Mouse (Mus musculus): ENCODE results near the gene Ngef. TPM values are rescaled to one million over a fixed set of nuclear protein-coding genes. Genes with fewer than 3 reads are reported as not detected.
"Not testable (repeated sequence)": the region's sequence is repeated elsewhere in the genome, so short reads cannot be mapped to it uniquely, and the experiment has no call there.

The Ngef gene
- total RNA-seq, 2 experiments from 2014 or later: 91.3 to 99.4 TPM

GRCm38 (mm10) chr1:87472576-87472975 is 101.1 kb downstream of the Ngef start:
- DNase-seq: no peak

GRCm38 (mm10) chr1:87471914-87472313 is 101.8 kb downstream of the Ngef start:
- DNase-seq: no peak

DNA sequence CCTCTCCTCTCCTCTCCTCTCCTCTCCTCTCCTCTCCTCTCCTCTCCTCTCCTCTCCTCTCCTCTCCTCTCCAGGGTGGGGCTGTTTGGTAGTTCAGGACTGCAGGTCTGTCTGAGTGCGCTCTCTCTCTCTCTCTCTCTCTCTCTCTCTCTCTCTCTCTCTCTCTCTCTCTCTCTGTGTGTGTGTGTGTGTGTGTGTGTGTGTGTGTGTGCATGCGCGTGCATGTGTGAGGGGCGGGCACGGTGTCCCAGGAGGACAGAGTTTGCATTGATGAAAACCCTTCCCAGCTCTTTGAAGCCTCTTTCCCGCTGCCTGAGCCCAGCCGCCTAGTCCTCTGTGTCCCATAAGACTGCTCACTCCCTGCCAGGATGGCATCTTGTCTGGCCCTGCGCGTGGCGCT is 103.7 kb downstream of the Ngef start, which contains the start of gene Snorc:
TSS of gene Snorc (plus strand) at position 301 of the 400 bp plus-strand sequence.
- DNase-seq: not testable (repeated sequence)

- no peak for DNase-seq
Observed at GRCm38 (mm10) chr1:87468321-87468720, 105.3 kb downstream of the Ngef start.

DNA sequence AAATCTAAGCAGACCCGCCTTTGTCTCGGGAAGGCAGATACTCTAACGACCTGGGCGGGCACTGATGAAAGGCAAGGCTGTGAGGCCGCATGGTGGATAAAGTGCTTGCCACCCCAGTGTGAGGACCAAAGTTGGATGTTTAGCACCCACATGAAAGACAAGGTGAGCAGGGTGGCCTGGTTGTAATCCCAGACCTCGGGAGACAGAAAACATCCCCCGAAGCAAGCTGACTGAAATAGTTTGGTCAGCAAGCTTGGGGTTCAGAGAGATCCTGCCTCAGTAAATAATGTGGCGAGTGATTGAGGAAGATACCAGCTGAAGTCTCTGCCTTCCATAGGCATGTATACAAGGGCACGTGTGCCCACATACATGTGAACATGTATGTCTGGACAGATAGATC is 106.2 kb downstream of the Ngef start:
- no peak for DNase-seq

DNA sequence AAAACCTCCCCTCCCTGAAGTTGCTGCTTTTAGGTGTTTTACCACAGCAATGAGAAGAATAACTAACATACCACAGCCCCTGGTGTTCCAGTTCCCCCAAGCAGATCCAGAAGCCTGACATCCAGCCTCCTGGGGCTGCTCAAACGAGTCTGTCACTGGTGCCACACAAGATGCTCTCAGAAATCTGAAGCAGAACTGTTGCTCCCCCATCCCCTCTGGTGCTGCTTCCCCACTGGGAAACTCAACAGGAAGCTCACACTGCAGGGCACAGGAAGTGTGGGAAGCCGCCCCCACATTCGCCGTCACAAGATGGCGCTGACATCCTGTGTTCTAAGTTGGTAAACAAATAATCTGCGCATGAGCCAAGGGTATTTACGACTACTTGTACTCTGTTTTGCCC is 113.8 kb downstream of the Ngef start:
- not testable (repeated sequence) for DNase-seq

- no peak for DNase-seq
Observed at GRCm38 (mm10) chr1:87458045-87458444, 115.6 kb downstream of the Ngef start.

GRCm38 (mm10) chr1:87456425-87456824 is 117.2 kb downstream of the Ngef start:
- no peak for DNase-seq

DNA sequence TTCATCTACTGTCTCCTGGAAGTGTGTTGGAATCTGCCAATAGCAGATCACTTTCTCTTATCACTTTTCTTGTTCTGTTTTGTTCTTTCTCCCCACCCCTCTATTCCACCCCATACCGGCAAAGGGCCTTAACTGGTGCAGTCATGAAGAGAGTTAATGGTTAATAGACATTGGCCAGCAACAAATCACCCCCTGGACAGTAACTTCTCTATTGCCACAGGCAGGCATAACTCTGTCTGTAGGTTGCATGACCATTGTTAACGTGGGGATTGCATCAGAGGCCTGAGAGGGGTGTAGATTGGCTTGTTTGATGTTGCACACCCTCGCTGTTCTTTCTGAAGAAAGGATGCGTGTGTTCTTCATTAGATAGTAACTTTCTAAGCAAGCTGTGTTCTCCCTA is 124.2 kb downstream of the Ngef start:
- DNase-seq: no peak

DNA sequence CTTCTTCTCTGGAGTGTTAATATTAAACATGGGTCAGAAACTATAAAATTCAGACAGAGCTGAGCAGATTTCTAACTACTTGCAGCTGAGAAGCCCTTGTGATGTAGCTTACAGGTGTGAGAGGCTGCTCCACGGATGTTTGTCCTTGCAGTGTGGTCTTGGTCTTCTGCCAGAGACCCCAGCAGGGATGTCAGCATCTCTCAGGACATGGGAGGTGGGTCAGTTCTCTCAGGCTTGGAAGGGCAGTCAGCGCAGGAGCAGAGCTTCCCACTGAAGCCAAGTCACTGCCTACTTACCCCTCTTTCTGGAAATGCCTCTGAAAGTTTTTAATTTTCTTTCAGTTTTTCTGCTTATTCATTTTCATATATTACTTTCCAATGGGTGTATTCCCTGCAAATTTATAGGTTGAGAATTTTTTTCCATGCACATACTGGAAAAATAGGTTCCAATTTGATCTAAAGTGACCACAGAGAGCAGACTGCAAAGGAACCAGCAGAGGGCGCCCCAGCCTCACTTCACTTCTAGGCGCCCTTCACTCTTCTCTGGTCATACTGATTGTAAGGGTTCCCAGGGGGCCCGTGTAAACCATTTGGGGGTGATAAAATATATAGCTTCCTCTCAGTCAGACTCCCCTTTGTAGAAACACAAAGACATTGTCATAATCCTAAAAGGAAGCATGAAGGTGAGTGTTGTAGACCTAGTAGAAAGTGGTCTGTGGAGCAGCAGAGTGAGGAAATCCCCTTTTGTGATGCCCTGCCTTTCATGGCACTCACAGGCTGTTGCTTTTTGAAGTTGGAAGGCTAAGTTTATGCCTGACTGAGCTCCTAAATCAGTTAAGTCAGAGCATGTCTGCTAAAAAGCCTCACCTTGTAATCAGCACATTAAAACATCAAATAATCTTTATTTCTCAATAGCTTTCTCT is 126.2 kb downstream of the Ngef start:
- DNase-seq: peak; percentile 41 to 56

- no peak for DNase-seq
Observed at GRCm38 (mm10) chr1:87436583-87436982, 137.1 kb downstream of the Ngef start.

- no peak for DNase-seq
Observed at GRCm38 (mm10) chr1:87435125-87435524, 138.5 kb downstream of the Ngef start.

Other genes with a start within 250 kb of the Ngef start
- 100 to 1,000 TPM; 121 to 130 TPM for gene Gigyf2, start 246.9 kb downstream of the Ngef start, total RNA-seq (2021)
- gene Kcnj13, start 179.1 kb downstream of the Ngef start, total RNA-seq (2021): 1 to 10 TPM in 1 of 2 experiments, under 1 TPM in 1; 0.27 to 3.4 TPM
- not detected for gene Snorc, start 103.6 kb downstream of the Ngef start, total RNA-seq (2021)
- gene Neu2, start 64.0 kb downstream of the Ngef start, total RNA-seq (2021): under 1 TPM; 0.30 to 0.33 TPM
- 10 to 100 TPM; 14.8 to 20.7 TPM for gene Inpp5d, start 46.4 kb upstream of the Ngef start, total RNA-seq (2021)
- gene Atg16l1, start 182.0 kb upstream of the Ngef start, total RNA-seq (2021): 10 to 100 TPM; 60.0 to 66.0 TPM
- gene Sag, start 229.8 kb upstream of the Ngef start, total RNA-seq (2021): 1 to 10 TPM; 2.2 to 3.5 TPM